Mouse (Mus musculus) frontal cortex, postnatal 25 days (tissue): ENCODE measurements around the gene Fbxl15.

Experiments used
- DNase-seq, 2 experiments: peaks; one replicate each; pipeline ENCODE4 v3.0.0; 2022; ENCODE audit warnings: low spot score in 2 of 2

The Fbxl15 gene

GRCm38 (mm10) chr19:46322996-46323572, 4.9 kb upstream of the Fbxl15 start:
- peak in 1 of 2 experiments; percentile 2 for DNase-seq

- DNase-seq, result peak in 1 of 2 experiments; percentile 2
These were observed 4.3 kb upstream of the Fbxl15 start for GRCm38 (mm10) chr19:46323716-46324115.

- no peak for DNase-seq
These were observed 3.6 kb upstream of the Fbxl15 start for GRCm38 (mm10) chr19:46324366-46324765.

- peak in 1 of 2 experiments; percentile 1 for DNase-seq
These were observed 3.1 kb upstream of the Fbxl15 start for GRCm38 (mm10) chr19:46324918-46325317.

GRCm38 (mm10) chr19:46326019-46326755, 1.8 kb upstream of the Fbxl15 start:
- DNase-seq, result no peak

- DNase-seq, result no peak
These were observed 1.2 kb upstream of the Fbxl15 start, which contains the start of gene Psd for GRCm38 (mm10) chr19:46326756-46327305. TSS of gene Psd (minus strand) at chr19:46327156.

GRCm38 (mm10) chr19:46327531-46328064, 386 bp upstream of the Fbxl15 start:
- DNase-seq, result no peak

GRCm38 (mm10) chr19:46329031-46329641, 1.2 kb downstream of the Fbxl15 start:
- no peak for DNase-seq

GRCm38 (mm10) chr19:46329951-46330350, 2.0 kb downstream of the Fbxl15 start:
- peak; percentile 66 to 71 for DNase-seq

- no peak for DNase-seq
These were observed 2.7 kb downstream of the Fbxl15 start for GRCm38 (mm10) chr19:46330696-46331095.

GRCm38 (mm10) chr19:46331326-46331725, 3.3 kb downstream of the Fbxl15 start:
- DNase-seq, result no peak

- DNase-seq, result no peak
These were observed 4.0 kb downstream of the Fbxl15 start for GRCm38 (mm10) chr19:46331936-46332335.

GRCm38 (mm10) chr19:46332721-46333339, 4.8 kb downstream of the Fbxl15 start:
- DNase-seq, result no peak

- DNase-seq, result no peak
These were observed 5.9 kb downstream of the Fbxl15 start for GRCm38 (mm10) chr19:46333906-46334305.

- DNase-seq, result no peak
These were observed 9.8 kb downstream of the Fbxl15 start for GRCm38 (mm10) chr19:46337719-46338330.

- DNase-seq, result peak; percentile 99
These were observed 10.4 kb downstream of the Fbxl15 start, which contains the start of gene Cuedc2 for GRCm38 (mm10) chr19:46338331-46338936. TSS of gene Cuedc2 (minus strand) at chr19:46338702.

GRCm38 (mm10) chr19:46338942-46339286, 10.9 kb downstream of the Fbxl15 start:
- no peak for DNase-seq

GRCm38 (mm10) chr19:46339287-46339971, 11.4 kb downstream of the Fbxl15 start:
- no peak for DNase-seq

GRCm38 (mm10) chr19:46344710-46345419, 16.9 kb downstream of the Fbxl15 start:
- no peak for DNase-seq

- no peak for DNase-seq
These were observed 19.2 kb downstream of the Fbxl15 start for GRCm38 (mm10) chr19:46347146-46347545.
